Mouse (Mus musculus) ZHBTc4 (cell line): ENCODE measurements around the gene Sigirr.

ENCODE experiments used
- DNase-seq: peaks from one replicate; pipeline ENCODE4 v3.0.0-alpha.2; 2011; ENCODE audit warnings: low read depth, low spot score

Gene Sigirr

DNA sequence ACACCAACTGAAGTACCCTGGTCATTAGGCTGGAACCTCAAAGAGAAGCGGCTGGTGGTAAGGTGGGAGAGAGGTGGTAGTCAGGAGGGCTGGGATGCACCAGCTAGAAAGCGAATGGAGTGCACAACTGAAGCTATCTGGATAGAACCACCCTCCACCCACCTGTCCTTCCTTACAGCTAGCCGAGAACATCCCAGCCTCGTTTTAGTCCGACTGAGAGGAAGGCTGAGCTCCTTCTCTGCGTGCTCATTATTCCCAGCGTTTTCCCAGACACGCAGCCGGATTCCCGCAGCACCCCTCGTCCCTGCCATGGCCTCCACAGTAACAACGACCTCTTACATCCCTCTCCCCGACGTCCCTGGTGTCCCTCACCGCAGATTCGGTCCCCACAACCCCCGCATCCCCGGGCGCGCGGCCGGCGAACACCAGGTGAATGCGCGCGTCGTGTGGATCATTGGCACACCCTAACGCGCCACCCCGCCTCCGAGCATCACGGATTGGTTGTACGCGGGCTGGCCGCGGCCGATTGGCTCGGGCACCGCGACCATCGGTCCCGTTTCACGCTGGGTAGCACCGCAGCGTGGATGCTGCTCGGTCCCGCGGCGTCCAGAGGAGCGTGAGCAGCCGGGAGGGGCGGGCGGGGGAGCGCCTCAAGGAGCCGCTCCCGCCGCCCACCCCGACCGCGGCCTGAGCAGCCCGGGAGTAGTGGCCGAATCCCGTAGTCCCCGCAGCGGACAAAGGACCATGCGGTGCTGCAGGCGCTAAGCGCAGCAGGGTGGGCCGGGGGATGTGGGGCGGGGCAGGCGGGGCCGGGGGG is 39.7 kb downstream of the Sigirr start, which contains the start of gene B4galnt4:
B4galnt4 (plus strand) TSS at position 679 of the 817 bp plus-strand sequence.
- DNase-seq: peak; percentile 89

DNA sequence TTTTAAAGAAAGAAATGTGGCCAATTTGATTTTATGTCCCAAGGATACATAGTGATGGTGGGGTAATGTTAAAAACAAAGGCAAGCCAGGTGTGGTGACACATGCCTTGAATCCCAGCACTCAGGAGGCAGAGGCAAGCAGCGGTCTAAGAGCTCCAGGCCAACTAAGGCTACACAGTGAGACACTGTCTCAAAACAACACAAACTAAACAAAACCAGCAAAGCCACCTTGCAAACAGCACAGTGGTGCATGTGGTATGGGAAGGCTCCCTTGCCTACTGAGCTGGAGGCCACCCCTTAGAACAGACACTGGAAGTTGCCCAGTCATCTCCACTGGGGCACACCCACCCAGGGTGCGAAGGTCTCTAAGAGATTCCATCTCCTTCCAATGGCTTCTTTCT is 40.4 kb downstream of the Sigirr start:
- DNase-seq: peak; percentile 43

- no peak for DNase-seq
These were observed 41.6 kb downstream of the Sigirr start for GRCm38 (mm10) chr7:141058601-141059341.

GRCm38 (mm10) chr7:141057541-141057940 is 42.8 kb downstream of the Sigirr start:
- no peak for DNase-seq

GRCm38 (mm10) chr7:141056976-141057375 is 43.4 kb downstream of the Sigirr start:
- peak; percentile 84 for DNase-seq

DNA sequence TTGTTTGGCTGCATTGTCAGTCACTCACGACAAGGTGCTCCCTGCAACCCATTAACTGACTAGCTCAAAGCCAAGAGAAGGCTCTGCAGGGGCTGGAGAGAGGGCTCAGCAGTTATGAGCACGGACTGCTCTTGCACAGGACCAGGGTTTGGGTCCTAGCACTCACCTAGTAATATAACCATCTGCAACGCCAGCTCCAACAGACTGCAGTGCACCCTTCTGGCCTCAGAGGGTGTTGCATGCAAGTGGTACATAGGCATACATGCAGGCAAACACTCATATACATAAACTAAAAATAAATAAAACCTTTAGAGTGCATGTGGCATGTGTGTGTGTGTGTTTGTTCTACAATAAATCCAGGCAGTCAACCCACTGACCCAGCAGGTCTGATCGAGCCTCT is 44.6 kb downstream of the Sigirr start:
- peak; percentile 54 for DNase-seq

DNA sequence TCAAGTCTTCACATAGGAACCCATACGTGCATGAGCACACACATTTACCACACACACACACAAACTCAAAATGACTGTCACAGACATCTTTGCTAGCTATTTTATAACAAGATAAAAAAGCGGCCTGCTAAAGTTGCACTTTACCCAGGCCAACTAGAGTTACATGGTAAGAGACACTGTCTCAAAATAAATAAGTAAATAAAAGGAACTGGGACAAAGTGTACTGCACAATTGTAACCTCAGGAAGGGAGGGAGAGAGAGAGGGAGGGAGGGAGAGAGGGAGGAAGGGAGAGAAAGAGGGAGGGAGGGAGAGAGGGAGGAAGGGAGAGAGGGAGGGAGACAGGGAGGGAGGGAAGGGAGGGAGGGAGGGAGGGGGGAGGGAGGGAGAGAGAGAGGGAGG is 48.0 kb downstream of the Sigirr start:
- no peak for DNase-seq

DNA sequence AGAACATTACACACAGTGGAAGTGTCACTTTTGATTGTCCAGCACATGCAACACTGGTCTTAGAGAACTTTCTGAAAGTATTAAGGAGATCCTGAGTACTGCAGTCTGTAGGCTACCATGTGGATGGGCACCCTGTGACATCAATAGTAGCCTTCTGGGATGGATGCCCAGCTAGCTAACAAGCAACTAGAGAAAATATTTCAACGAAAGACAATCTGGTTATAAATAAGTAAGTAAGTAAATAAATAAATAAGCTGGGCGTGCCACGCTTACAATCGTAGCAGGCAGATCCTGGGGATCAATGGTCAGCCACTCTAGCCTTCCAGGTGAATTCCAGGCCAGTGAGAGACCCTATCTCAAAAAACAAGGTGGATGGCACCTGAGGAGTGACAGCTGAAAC is 48.4 kb downstream of the Sigirr start:
- no peak for DNase-seq

DNA sequence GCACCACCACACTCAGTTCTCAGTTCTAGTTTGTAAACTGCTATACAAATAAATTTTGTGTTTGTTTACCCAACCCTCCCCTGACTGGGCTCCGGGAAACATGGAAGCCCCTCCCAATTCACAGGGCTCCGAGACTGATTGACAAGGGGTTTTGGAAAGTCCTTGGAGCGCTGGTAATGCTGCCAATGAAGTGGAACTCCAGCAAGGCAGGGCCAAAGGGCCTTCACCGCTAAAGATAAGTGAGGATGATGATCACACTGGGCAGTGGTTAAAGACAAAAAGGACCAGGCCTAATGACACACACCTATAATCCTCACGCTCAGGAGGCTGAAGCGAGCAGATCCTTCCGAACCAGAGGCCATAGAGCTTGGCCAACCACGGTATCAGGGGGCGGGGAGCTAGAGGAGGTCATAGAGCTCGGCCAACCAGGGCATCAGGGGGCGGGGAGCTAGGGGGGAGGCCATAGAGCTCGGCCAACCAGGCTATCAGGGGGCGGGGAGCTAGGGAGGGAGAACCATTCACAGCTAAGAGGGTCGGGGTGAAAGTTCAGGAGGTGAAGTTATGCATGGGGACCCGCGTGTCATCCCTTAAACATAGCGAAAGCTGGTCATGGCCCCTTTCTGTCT is 49.2 kb downstream of the Sigirr start:
- DNase-seq: peak; percentile 98

- no peak for DNase-seq
These were observed 51.0 kb downstream of the Sigirr start for GRCm38 (mm10) chr7:141049326-141049725.

GRCm38 (mm10) chr7:141048226-141049218 is 51.9 kb downstream of the Sigirr start:
- DNase-seq: peak; percentile 97

DNA sequence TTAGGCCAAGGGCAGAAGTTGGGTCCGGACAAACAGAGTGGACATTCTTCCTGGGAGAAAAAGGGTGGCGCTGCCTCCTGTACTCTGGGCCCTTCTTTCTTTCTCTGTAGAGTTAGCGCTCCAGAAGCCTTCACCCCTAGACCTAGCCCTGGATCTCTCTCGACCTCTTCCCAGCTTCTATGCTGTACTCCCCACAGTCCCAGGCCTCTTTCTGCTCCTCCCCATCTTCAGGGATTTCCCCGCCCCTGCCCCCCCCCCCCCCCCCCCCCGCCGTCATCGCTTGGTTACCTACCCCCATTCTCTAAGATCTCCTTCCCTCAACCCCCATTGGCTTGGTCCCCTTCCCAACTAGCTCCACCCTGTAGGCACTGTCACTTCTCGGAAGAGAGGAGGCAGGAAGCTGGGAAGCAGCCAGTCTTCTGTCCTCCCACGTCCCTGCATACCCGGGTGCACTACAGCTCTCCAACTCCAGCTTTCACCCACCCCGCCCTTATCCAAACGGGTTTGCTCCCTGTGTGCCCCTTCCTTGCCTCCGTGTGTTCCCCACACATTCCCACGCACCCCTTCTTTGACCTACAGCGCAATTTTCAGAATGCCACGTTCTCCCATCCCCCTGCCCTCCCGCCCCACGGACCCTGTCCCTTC is 52.7 kb downstream of the Sigirr start:
- DNase-seq: peak; percentile 93

GRCm38 (mm10) chr7:141046931-141047580 is 53.3 kb downstream of the Sigirr start:
- DNase-seq: peak; percentile 41

DNA sequence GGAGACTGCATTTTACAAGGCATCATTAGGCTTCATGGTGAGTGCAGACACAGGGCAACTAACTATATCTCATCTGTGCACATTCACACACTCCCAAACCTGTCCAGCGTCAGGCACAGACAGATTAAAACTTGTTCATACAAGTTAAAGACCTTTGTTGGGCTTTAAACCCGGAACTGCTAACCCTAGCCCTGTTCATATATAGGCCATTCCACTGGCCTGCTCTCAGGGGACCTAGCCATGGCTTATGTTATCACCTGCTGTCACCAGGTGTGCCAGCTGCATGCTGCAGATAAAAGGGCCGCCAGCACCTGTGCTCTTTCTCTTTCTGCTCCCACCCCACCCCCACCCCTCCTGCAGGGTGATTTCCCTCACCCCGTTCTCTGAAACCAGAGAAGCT is 57.8 kb downstream of the Sigirr start:
- DNase-seq: no peak

DNA sequence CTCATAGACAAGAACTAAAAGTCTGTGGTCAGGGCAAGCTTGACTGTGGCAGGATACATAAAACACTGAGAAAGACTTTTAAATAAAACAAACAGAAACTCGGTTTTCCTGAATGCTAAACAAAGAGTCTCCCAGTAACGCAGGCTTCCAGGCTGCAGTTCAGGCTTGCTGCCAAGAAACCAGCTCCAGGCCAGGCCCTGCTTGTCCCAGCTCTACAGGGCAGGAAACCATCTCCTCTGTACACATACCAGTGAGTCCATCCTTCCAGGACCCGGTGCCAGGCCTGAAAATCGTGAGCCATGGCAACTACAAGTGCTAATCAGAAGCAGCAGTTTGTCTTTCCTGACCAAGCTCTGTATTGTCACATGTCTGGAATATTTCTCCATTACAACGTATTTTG is 58.7 kb downstream of the Sigirr start:
- no peak for DNase-seq
